Comparison of ENCODE assay signal across 8 mouse cellular contexts in genomic region chr10:128626311-128627310, GRCm38 (mm10). TPM values are rescaled to one million over a fixed set of nuclear protein-coding genes. Genes with fewer than 3 reads are reported as not detected.
DNase-seq lines count a peak whose midpoint lies in the region; ATAC-seq and TF ChIP-seq lines count a peak whose summit lies in the region.

Gene Rps26, minus strand, starts transcription at chr10:128626747.

- peaks cover 7 to 20% of the 10 kb centered on the region in 2 experiments for H3K36me3 ChIP-seq in MEL (ENCODE audit: control insufficient read depth in 1 of 2, insufficient read depth in 2 of 2, low read length in 2 of 2)
- peaks cover 22% of the 10 kb centered on the region for H3K36me3 ChIP-seq in forebrain, postnatal 0 days (ENCODE audit: insufficient read depth)
- peaks cover 24% of the 10 kb centered on the region for H3K36me3 ChIP-seq in lung, embryonic 15.5 days

- 2% methylated on average over 40 of the region's 40 CpGs for WGBS in cerebellum, adult 2 months
- under 1% methylated on average over 40 of the region's 40 CpGs for WGBS in forebrain, postnatal 0 days
- WGBS in lung, embryonic 15.5 days, result under 1% methylated on average over 40 of the region's 40 CpGs

- peaks cover 14% of the 10 kb centered on the region for H3K79me2 ChIP-seq in MEL (ENCODE audit: control insufficient read depth, insufficient read depth, low read length, poor library complexity)

- H3K27me3 ChIP-seq in MEL (ENCODE audit: control insufficient read depth in 1 of 2, insufficient read depth in 2 of 2, low read length in 2 of 2), result peaks cover 1 to 3% of the 10 kb centered on the region in 2 experiments; a peak in 3 of 4 replicates
- H3K27me3 ChIP-seq in cerebellum, adult 2 months (ENCODE audit: control insufficient read depth, insufficient read depth, low read length), result no peaks in the 10 kb centered on the region
- no peaks in the 10 kb centered on the region for H3K27me3 ChIP-seq in forebrain, postnatal 0 days (ENCODE audit: insufficient read depth, low read length)
- H3K27me3 ChIP-seq in lung, embryonic 15.5 days, result no peaks in the 10 kb centered on the region

- peak within 1 kb of the TSS; percentile 58 to 95 for H3K4me3 ChIP-seq in MEL (ENCODE audit: control insufficient read depth in 1 of 2, insufficient read depth in 1 of 2, low read depth in 2 of 2, low read length in 2 of 2)
- peak within 1 kb of the TSS; percentile 98 for H3K4me3 ChIP-seq in cerebellum, adult 2 months (replicated peaks; ENCODE audit: insufficient read depth, low read depth, low read length)
- H3K4me3 ChIP-seq in forebrain, postnatal 0 days (ENCODE audit: low read depth, low read length), result peak within 1 kb of the TSS; percentile 57
- peak within 1 kb of the TSS; percentile 89 for H3K4me3 ChIP-seq in lung, embryonic 15.5 days

- DNase-seq in MEL (ENCODE audit: low read depth, low spot score), result peak; percentile 99
- DNase-seq in cerebellum, adult 2 months, result peak; percentile 85 to 97
- peak; percentile 98 for DNase-seq in forebrain, postnatal 0 days
- peak; percentile 89 for DNase-seq in heart, postnatal 4 days
- peak; percentile 91 to 96 for DNase-seq in layer of hippocampus, adult 8-10 months (ENCODE audit: low spot score in 2 of 2)
- peak; percentile 90 for DNase-seq in ovary, adult 18-20 months (ENCODE audit: low spot score)
- peak; percentile 99 for DNase-seq in thymus, postnatal 0 days (ENCODE audit: low spot score)

- peak within 1 kb of the TSS; percentile 88 for H3K27ac ChIP-seq in MEL (ENCODE audit: control insufficient read depth, low read depth, low read length)
- H3K27ac ChIP-seq in cerebellum, adult 2 months (ENCODE audit: insufficient read depth, low read length), result peak within 1 kb of the TSS; percentile 59; the same call in 1 of the 2 replicates
- peak within 1 kb of the TSS; percentile 78 for H3K27ac ChIP-seq in forebrain, postnatal 0 days (ENCODE audit: low read depth, low read length)
- peak within 1 kb of the TSS; percentile 84 for H3K27ac ChIP-seq in lung, embryonic 15.5 days

- H3K4me1 ChIP-seq in MEL (ENCODE audit: control insufficient read depth in 1 of 2, insufficient read depth in 2 of 2, low read length in 2 of 2), result peaks cover 0 to 20% of the 10 kb centered on the region in 2 experiments; a peak in 2 of 4 replicates
- peaks cover 5% of the 10 kb centered on the region for H3K4me1 ChIP-seq in cerebellum, adult 2 months (ENCODE audit: control insufficient read depth, insufficient read depth, low read length)
- 0 out of 2 replicates have a peak, but pooled peaks cover 8% of the 10 kb centered on the region for H3K4me1 ChIP-seq in forebrain, postnatal 0 days (ENCODE audit: insufficient read depth)
- H3K4me1 ChIP-seq in lung, embryonic 15.5 days, result peaks cover 7% of the 10 kb centered on the region; the same call in 1 of the 2 replicates

- H3K9ac ChIP-seq in MEL (ENCODE audit: control insufficient read depth, low read depth, low read length, poor library complexity, severe bottlenecking), result peak within 1 kb of the TSS; percentile 99
- H3K9ac ChIP-seq in forebrain, postnatal 0 days, result peak within 1 kb of the TSS; percentile 75
- H3K9ac ChIP-seq in lung, embryonic 15.5 days, result peak within 1 kb of the TSS; percentile 96

- TF ChIP-seq POLR2A in MEL (IDR thresholded peaks at IDR 0.05; ENCODE audit: control insufficient read depth in 1 of 2, insufficient read depth in 1 of 2, low read depth in 1 of 2, low read length in 2 of 2, poor library complexity in 1 of 2), result peak; percentile 96 to 98
- TF ChIP-seq POLR2A in cerebellum, adult 2 months (IDR thresholded peaks at IDR 0.05; ENCODE audit: borderline replicate concordance, insufficient read depth, low read length), result peak; percentile 94

- peak within 1 kb of the TSS; percentile 76 for H3K4me2 ChIP-seq in forebrain, postnatal 0 days (ENCODE audit: low read depth)
- peak within 1 kb of the TSS; percentile 77 for H3K4me2 ChIP-seq in lung, embryonic 15.5 days

- TF ChIP-seq CTCF in MEL (IDR thresholded peaks at IDR 0.05 in 2 of 3, conservative IDR thresholded peaks at IDR 0.05 in 1 of 3; ENCODE audit: control insufficient read depth in 1 of 3, insufficient read depth in 1 of 3, low read depth in 2 of 3, low read length in 3 of 3, poor library complexity in 1 of 3, severe bottlenecking in 1 of 3), result peak in 2 of 3 experiments; percentile 6 to 59; a peak in 2 of 6 replicates
- no peak; the same call in 1 of the 2 replicates for TF ChIP-seq CTCF in cerebellum, adult 2 months (IDR thresholded peaks at IDR 0.05; ENCODE audit: borderline replicate concordance, insufficient read depth, low read depth, low read length)
- peak; percentile 65 for TF ChIP-seq CTCF in forebrain, postnatal 0 days (IDR thresholded peaks at IDR 0.05; ENCODE audit: low read depth)

- TF ChIP-seq RAD21 in MEL (IDR thresholded peaks at IDR 0.05; ENCODE audit: low read depth, low read length), result peak; percentile 38

- H3K9me3 ChIP-seq in MEL (replicated peaks; ENCODE audit: insufficient read depth, low read length), result no peaks in the 10 kb centered on the region
- no peaks in the 10 kb centered on the region for H3K9me3 ChIP-seq in forebrain, postnatal 0 days (ENCODE audit: low read length)
- H3K9me3 ChIP-seq in lung, embryonic 15.5 days, result no peaks in the 10 kb centered on the region

- ATAC-seq in forebrain, postnatal 0 days, result peak; percentile 98
- ATAC-seq in lung, embryonic 15.5 days (ENCODE audit: borderline replicate concordance, extremely low read depth, low FRiP score, low TSS enrichment), result peak; percentile 97

- peak in 1 of 2 experiments; percentile 18; a peak in 1 of 4 replicates for TF ChIP-seq EP300 in MEL (IDR thresholded peaks at IDR 0.05; ENCODE audit: low read depth in 1 of 2, low read length in 2 of 2)

TF ChIP-seq in MEL, 35 proteins besides CTCF, POLR2A, EP300 and RAD21 (continues in another document):
- TF ChIP-seq ZMIZ1 (IDR thresholded peaks at IDR 0.05; ENCODE audit: low read depth, low read length) (peak; percentile 93; the same call in 1 of the 2 replicates), BHLHE40 (IDR thresholded peaks at IDR 0.05; ENCODE audit: borderline replicate concordance, low read depth, low read length) (no peak), GABPA (IDR thresholded peaks at IDR 0.05; ENCODE audit: low read depth, low read length) (no peak), MAZ (IDR thresholded peaks at IDR 0.05; ENCODE audit: low read depth, low read length) (peak; percentile 19; the same call in 1 of the 2 replicates), RCOR1 (IDR thresholded peaks at IDR 0.05; ENCODE audit: low read depth, low read length) (no peak), MXI1 (IDR thresholded peaks at IDR 0.05; ENCODE audit: low read depth, low read length) (peak; percentile 79), TAL1 (IDR thresholded peaks at IDR 0.05; ENCODE audit: low read length) (no peak), POLR2AphosphoS5 (IDR thresholded peaks at IDR 0.05; ENCODE audit: borderline replicate concordance, low read depth, low read length) (peak; percentile 89; the same call in 1 of the 2 replicates), HCFC1 (IDR thresholded peaks at IDR 0.05; ENCODE audit: low read depth, low read length) (peak; percentile 99), SIN3A (IDR thresholded peaks at IDR 0.05; ENCODE audit: low read length) (peak; percentile 94), MAX (IDR thresholded peaks at IDR 0.05; ENCODE audit: low read length) (peak; percentile 86), NRF1 (IDR thresholded peaks at IDR 0.05; ENCODE audit: insufficient read depth, low read depth, low read length, poor library complexity, severe bottlenecking) (peak; percentile 68), ZKSCAN1 (IDR thresholded peaks at IDR 0.05; ENCODE audit: low read depth, low read length) (peak; percentile 70; the same call in 1 of the 2 replicates), UBTF (IDR thresholded peaks at IDR 0.05; ENCODE audit: borderline replicate concordance, insufficient read depth, low read depth, low read length) (no peak), POLR2AphosphoS2 (IDR thresholded peaks at IDR 0.05; ENCODE audit: low read length) (peak; percentile 96; the same call in 1 of the 2 replicates), MAFK (IDR thresholded peaks at IDR 0.05; ENCODE audit: borderline replicate concordance, low read depth, low read length) (no peak), CHD2 (IDR thresholded peaks at IDR 0.05; ENCODE audit: low read length) (peak; percentile 79), ZC3H11A (IDR thresholded peaks at IDR 0.05; ENCODE audit: low read depth, low read length) (no peak), CHD1 (IDR thresholded peaks at IDR 0.05; ENCODE audit: low read depth, low read length) (no peak), MEF2A (IDR thresholded peaks at IDR 0.05; ENCODE audit: extremely low read depth, insufficient replicate concordance, low read depth, low read length, poor library complexity, severe bottlenecking) (0 out of 2 replicates have a peak, but pooled peaks have one; percentile 45), ELF1 (IDR thresholded peaks at IDR 0.05; ENCODE audit: low read depth, low read length) (peak; percentile 98), MYB (IDR thresholded peaks at IDR 0.05; ENCODE audit: low read depth, low read length) (no peak), NELFE (IDR thresholded peaks at IDR 0.05; ENCODE audit: low read depth, low read length) (peak; percentile 99), USF2 (IDR thresholded peaks at IDR 0.05; ENCODE audit: borderline replicate concordance in 1 of 2, insufficient read depth in 1 of 2, low read depth in 1 of 2, low read length in 2 of 2) (no peak), SMC3 (IDR thresholded peaks at IDR 0.05; ENCODE audit: low read depth, low read length) (peak; percentile 48; the same call in 1 of the 2 replicates), JUND (IDR thresholded peaks at IDR 0.05; ENCODE audit: low read depth, low read length) (0 out of 2 replicates have a peak, but pooled peaks have one; percentile 58), USF1 (IDR thresholded peaks at IDR 0.05; ENCODE audit: low read depth, low read length) (peak; percentile 24; the same call in 1 of the 2 replicates), E2F4 (IDR thresholded peaks at IDR 0.05; ENCODE audit: borderline replicate concordance, low read depth, low read length) (no peak; the same call in 1 of the 2 replicates)

RNA-seq across cellular contexts. Expression of gene Rps26, which starts in this region (rescaled TPM):
- 2,338 and 2,523 TPM in 2 replicates for total RNA-seq in MEL (2012; rRNA removed)
- 1,000 to 10,000 TPM in 1 of 2 experiments, not detected in 1; 2,530 TPM for polyA plus RNA-seq in MEL (2012; ENCODE audit: insufficient read depth in 1 of 2, insufficient read length in 2 of 2, low read depth in 1 of 2, low replicate concordance in 2 of 2, missing spikeins in 1 of 2)
- 303 and 334 TPM in 2 replicates for polyA plus RNA-seq in cerebellum, adult 2 months (2012; rRNA removed)
- 859 and 1,363 TPM in 2 replicates for total RNA-seq in forebrain, postnatal 0 days (2014; rRNA removed)
- 436 and 640 TPM in 2 replicates for polyA plus RNA-seq in forebrain, postnatal 0 days (2015; fragmentation: Nextera tagmentation; extraction: Ambion mirVana)
- total RNA-seq in heart, postnatal 4 days (2021), result 100 to 1,000 TPM; 505 to 516 TPM
- 100 to 1,000 TPM; 141 to 325 (median 239) TPM for total RNA-seq in layer of hippocampus, adult 8-10 months (2022)
- 711 and 777 TPM in 2 replicates for polyA plus RNA-seq in lung, embryonic 15.5 days (2015; fragmentation: Nextera tagmentation; extraction: Ambion mirVana)
- 1,143 and 1,215 TPM in 2 replicates for polyA plus RNA-seq in thymus, postnatal 0 days (2015; fragmentation: Nextera tagmentation; extraction: Ambion mirVana)

Comparison
In these comparisons a context has a peak if more than half of its experiments do, and no peak if none do; other contexts are left out.
1. Peak in every context shown above with its lines: DNase-seq, ATAC-seq, H3K4me3 ChIP-seq and H3K27ac ChIP-seq.